Mouse (Mus musculus) midbrain, embryonic 13.5 days (tissue): Measurements from ENCODE around the gene Lancl1. TPM values are rescaled to one million over a fixed set of nuclear protein-coding genes. Genes with fewer than 3 reads are reported as not detected.

Source experiments
- ATAC-seq: fragments of 200-750 bp; cut with Nextera tagmentation; 2 replicates; pipeline ENCODE4 v1.8.0; 2017; ENCODE audit warnings: mild to moderate bottlenecking, moderate TSS enrichment, moderate library complexity
- H3K27ac ChIP-seq: fragments of 300-500 bp; sonication (generic); 2 replicates; pipeline ENCODE4 v1.5.1; 2015; ENCODE audit warnings: inconsistent platforms, mild to moderate bottlenecking, moderate library complexity
- H3K27me3 ChIP-seq: fragments of 300-500 bp; sonication (generic); 2 replicates; pipeline ENCODE4 v1.6.1; 2015; ENCODE audit warnings: mild to moderate bottlenecking, inconsistent platforms
- H3K36me3 ChIP-seq: fragments of 300-500 bp; sonication (generic); 2 replicates; pipeline ENCODE4 v1.6.1; 2015; ENCODE audit warnings: mild to moderate bottlenecking, inconsistent platforms
- H3K4me1 ChIP-seq: fragments of 300-500 bp; sonication (generic); replicated peaks from 2 replicates; pipeline ENCODE4 v1.6.1; 2015; ENCODE audit warnings: inconsistent platforms
- H3K4me2 ChIP-seq: fragments of 300-500 bp; sonication (generic); replicated peaks from 2 replicates; pipeline ENCODE4 v1.6.1; 2015; ENCODE audit warnings: moderate library complexity, mild to moderate bottlenecking, inconsistent platforms
- H3K4me3 ChIP-seq: fragments of 300-500 bp; sonication (generic); replicated peaks from 2 replicates; pipeline ENCODE4 v1.5.1; 2015; ENCODE audit warnings: mild to moderate bottlenecking, inconsistent platforms
- H3K9ac ChIP-seq: fragments of 300-500 bp; sonication (generic); replicated peaks from 2 replicates; pipeline ENCODE4 v1.6.1; 2015; ENCODE audit warnings: mild to moderate bottlenecking, inconsistent platforms
- H3K9me3 ChIP-seq: fragments of 300-500 bp; sonication (generic); 2 replicates; pipeline ENCODE4 v1.6.1; 2016; ENCODE audit warnings: mild to moderate bottlenecking, inconsistent platforms
- WGBS: fragments of 180-500 bp; shearing (Covaris S2); methylation state at CpG from one replicate; pipeline ENCODE4 v1.1.7; 2015; 5-methylcytosine and 5-hydroxymethylcytosine counted together
- polyA plus RNA-seq: library from polyadenylated mRNA; unstranded; fragments of >200 nt; fragmentation: Nextera tagmentation; extraction: Ambion mirVana; gene quantifications from 2 replicates; pipeline ENCODE4 v1.2.1, GENCODE M21; 2015

Gene Lancl1
- polyA plus RNA-seq, 1 experiment from 2014 or later, result 143 TPM

- no peak overlapping the region for H3K9ac ChIP-seq
- no peaks in the 10 kb centered on the region for H3K27me3 ChIP-seq
- WGBS, result 84% methylated on average over 7 of the region's 7 CpGs
- H3K36me3 ChIP-seq, result no peaks in the 10 kb centered on the region
- no peak overlapping the region for H3K4me3 ChIP-seq
- peaks cover 11% of the 10 kb centered on the region for H3K4me1 ChIP-seq
- no peak overlapping the region for H3K27ac ChIP-seq
- no peak for ATAC-seq
- H3K4me2 ChIP-seq, result no peak overlapping the region
- H3K9me3 ChIP-seq, result no peaks in the 10 kb centered on the region
Measured at GRCm38 (mm10) chr1:67042583-67042982, 3.9 kb upstream of the Lancl1 start.

GRCm38 (mm10) chr1:67039083-67039482 lies 411 bp upstream of the Lancl1 start:
- Histone ChIP-seq H3K9me3 (no peaks in the 10 kb centered on the region), H3K36me3 (peaks cover 27% of the 10 kb centered on the region), H3K4me3 (peak overlapping the region; percentile 92), H3K4me2 (peak overlapping the region; percentile 83), H3K27ac (no peak overlapping the region), H3K4me1 (peaks cover 20% of the 10 kb centered on the region), H3K27me3 (no peaks in the 10 kb centered on the region), H3K9ac (peak overlapping the region; percentile 39; the same call in 1 of the 2 replicates)
- peak; percentile 24; the same call in 1 of the 2 replicates for ATAC-seq
- WGBS, result 3% methylated on average over 5 of the region's 5 CpGs

GRCm38 (mm10) chr1:67037198-67037597 lies 1.5 kb downstream of the Lancl1 start:
- Histone ChIP-seq H3K9ac (no peak overlapping the region), H3K9me3 (no peaks in the 10 kb centered on the region), H3K4me2 (0 out of 2 replicates have a peak overlapping the region, but pooled peaks have one; percentile 4), H3K4me1 (peaks cover 20% of the 10 kb centered on the region), H3K27ac (no peak overlapping the region), H3K27me3 (no peaks in the 10 kb centered on the region), H3K4me3 (no peak overlapping the region), H3K36me3 (peaks cover 46% of the 10 kb centered on the region)
- ATAC-seq, result no peak

- H3K4me2 ChIP-seq, result no peak overlapping the region
- peaks cover 81% of the 10 kb centered on the region for H3K36me3 ChIP-seq
- H3K9ac ChIP-seq, result no peak overlapping the region
- no peak for ATAC-seq
- H3K4me3 ChIP-seq, result no peak overlapping the region
- no peak overlapping the region for H3K27ac ChIP-seq
- no peaks in the 10 kb centered on the region for H3K9me3 ChIP-seq
- no peaks in the 10 kb centered on the region for H3K27me3 ChIP-seq
- WGBS, result 91% methylated on average over 7 of the region's 7 CpGs
- H3K4me1 ChIP-seq, result peaks cover 16% of the 10 kb centered on the region
Measured at GRCm38 (mm10) chr1:67033278-67033677, 5.4 kb downstream of the Lancl1 start.

GRCm38 (mm10) chr1:67026927-67027511 lies 11.7 kb downstream of the Lancl1 start:
- no peak for ATAC-seq
- H3K27me3 ChIP-seq, result no peaks in the 10 kb centered on the region
- H3K36me3 ChIP-seq, result peaks cover 78% of the 10 kb centered on the region
- H3K4me3 ChIP-seq, result no peak overlapping the region
- no peaks in the 10 kb centered on the region for H3K9me3 ChIP-seq
- no peaks in the 10 kb centered on the region for H3K4me1 ChIP-seq
- H3K9ac ChIP-seq, result no peak overlapping the region
- H3K27ac ChIP-seq, result no peak overlapping the region
- 87% methylated on average over 6 of the region's 6 CpGs for WGBS
- H3K4me2 ChIP-seq, result no peak overlapping the region

GRCm38 (mm10) chr1:67026142-67026541 lies 12.5 kb downstream of the Lancl1 start:
- Histone ChIP-seq H3K4me1 (no peaks in the 10 kb centered on the region), H3K27me3 (no peaks in the 10 kb centered on the region), H3K27ac (no peak overlapping the region), H3K36me3 (peaks cover 69% of the 10 kb centered on the region), H3K4me3 (no peak overlapping the region), H3K4me2 (no peak overlapping the region), H3K9me3 (no peaks in the 10 kb centered on the region), H3K9ac (no peak overlapping the region)
- ATAC-seq, result no peak
- 60% methylated on average over 2 of the region's 2 CpGs for WGBS

GRCm38 (mm10) chr1:67022767-67023166 lies 15.9 kb downstream of the Lancl1 start:
- Histone ChIP-seq H3K4me2 (no peak overlapping the region), H3K4me3 (no peak overlapping the region), H3K9ac (no peak overlapping the region), H3K27ac (no peak overlapping the region), H3K36me3 (peaks cover 64% of the 10 kb centered on the region), H3K4me1 (no peaks in the 10 kb centered on the region), H3K9me3 (no peaks in the 10 kb centered on the region), H3K27me3 (no peaks in the 10 kb centered on the region)
- 96% methylated on average over 2 of the region's 2 CpGs for WGBS
- no peak for ATAC-seq

- WGBS, result 77% methylated on average over 10 of the region's 10 CpGs
- no peaks in the 10 kb centered on the region for H3K9me3 ChIP-seq
- H3K4me3 ChIP-seq, result no peak overlapping the region
- H3K27me3 ChIP-seq, result no peaks in the 10 kb centered on the region
- no peak overlapping the region for H3K9ac ChIP-seq
- H3K4me2 ChIP-seq, result no peak overlapping the region
- H3K36me3 ChIP-seq, result peaks cover 57% of the 10 kb centered on the region
- no peaks in the 10 kb centered on the region for H3K4me1 ChIP-seq
- no peak overlapping the region for H3K27ac ChIP-seq
- ATAC-seq, result no peak
Measured at GRCm38 (mm10) chr1:67022051-67022450, 16.6 kb downstream of the Lancl1 start.

- Histone ChIP-seq H3K36me3 (peaks cover 47% of the 10 kb centered on the region), H3K4me3 (no peak overlapping the region), H3K9ac (no peak overlapping the region), H3K4me2 (no peak overlapping the region), H3K4me1 (no peaks in the 10 kb centered on the region), H3K9me3 (no peaks in the 10 kb centered on the region), H3K27ac (no peak overlapping the region), H3K27me3 (no peaks in the 10 kb centered on the region)
- no peak for ATAC-seq
- 89% methylated on average over 13 of the region's 13 CpGs for WGBS
Measured at GRCm38 (mm10) chr1:67020637-67021161, 18.0 kb downstream of the Lancl1 start.

- peaks cover 44% of the 10 kb centered on the region for H3K36me3 ChIP-seq
- 92% methylated on average over 13 of the region's 13 CpGs for WGBS
Measured at GRCm38 (mm10) chr1:67017101-67017870, 21.4 kb downstream of the Lancl1 start.

GRCm38 (mm10) chr1:67014205-67014604 lies 24.5 kb downstream of the Lancl1 start:
- H3K27me3 ChIP-seq, result no peaks in the 10 kb centered on the region
- no peak overlapping the region for H3K4me3 ChIP-seq
- no peak for ATAC-seq
- no peak overlapping the region for H3K27ac ChIP-seq
- H3K4me1 ChIP-seq, result no peaks in the 10 kb centered on the region
- H3K9ac ChIP-seq, result no peak overlapping the region
- H3K9me3 ChIP-seq, result no peaks in the 10 kb centered on the region
- no peak overlapping the region for H3K4me2 ChIP-seq
- peaks cover 34% of the 10 kb centered on the region for H3K36me3 ChIP-seq
- 74% methylated on average over 2 of the region's 2 CpGs for WGBS

More at GRCm38 (mm10) chr1:67017101-67017870, 21.4 kb downstream of the Lancl1 start:
- H3K9ac ChIP-seq, result no peak overlapping the region
- H3K4me3 ChIP-seq, result no peak overlapping the region
- no peaks in the 10 kb centered on the region for H3K4me1 ChIP-seq
- no peaks in the 10 kb centered on the region for H3K27me3 ChIP-seq
- ATAC-seq, result no peak
- H3K27ac ChIP-seq, result no peak overlapping the region
- no peak overlapping the region for H3K4me2 ChIP-seq
- H3K9me3 ChIP-seq, result no peaks in the 10 kb centered on the region

GRCm38 (mm10) chr1:67010520-67010919 lies 28.2 kb downstream of the Lancl1 start:
- Histone ChIP-seq H3K9ac (no peak overlapping the region), H3K4me1 (no peaks in the 10 kb centered on the region), H3K9me3 (no peaks in the 10 kb centered on the region), H3K27ac (no peak overlapping the region), H3K4me2 (no peak overlapping the region), H3K27me3 (no peaks in the 10 kb centered on the region), H3K4me3 (no peak overlapping the region), H3K36me3 (peaks cover 51% of the 10 kb centered on the region)
- WGBS, result 97% methylated on average over 3 of the region's 3 CpGs
- ATAC-seq, result no peak
